Mouse (Mus musculus) left cerebral cortex, adult 2 months (tissue): ENCODE measurements around the gene Tbc1d24. TPM values are rescaled to one million over a fixed set of nuclear protein-coding genes. Genes with fewer than 3 reads are reported as not detected.

Experiments used
- DNase-seq, 2 experiments: peaks; one replicate each; pipeline ENCODE4 v3.0.0; 2021 to 2022; ENCODE audit warnings: low spot score in 2 of 2, mixed read lengths in 1 of 2; ENCODE audit errors: extremely low spot score in 1 of 2
- H3K27ac ChIP-seq: fragments of 200-600 bp; 2 replicates; pipeline ENCODE4 v1.8.1; 2022
- H3K4me3 ChIP-seq: fragments of 200-600 bp; 2 replicates; pipeline ENCODE4 v1.8.1; 2022
- CTCF ChIP-seq: fragments of 200-600 bp; IDR thresholded peaks from 2 replicates; pipeline ENCODE4 v1.8.1; 2022; ENCODE audit warnings: antibody characterized with exemption, mild to moderate bottlenecking, moderate library complexity
- intact Hi-C: fragments of 180-260 bp; cut with DNase I; formaldehyde crosslinking; loops from one replicate; pipeline ENCODE4 v1.15.1; 2025
- total RNA-seq, 2 experiments: library from RNA; stranded (reverse); gene quantifications; 2 replicates each; pipeline ENCODE4 v1.2.3; 2021

Gene Tbc1d24
- total RNA-seq, 2 experiments from 2014 or later = 63.3 to 69.7 TPM

DNA sequence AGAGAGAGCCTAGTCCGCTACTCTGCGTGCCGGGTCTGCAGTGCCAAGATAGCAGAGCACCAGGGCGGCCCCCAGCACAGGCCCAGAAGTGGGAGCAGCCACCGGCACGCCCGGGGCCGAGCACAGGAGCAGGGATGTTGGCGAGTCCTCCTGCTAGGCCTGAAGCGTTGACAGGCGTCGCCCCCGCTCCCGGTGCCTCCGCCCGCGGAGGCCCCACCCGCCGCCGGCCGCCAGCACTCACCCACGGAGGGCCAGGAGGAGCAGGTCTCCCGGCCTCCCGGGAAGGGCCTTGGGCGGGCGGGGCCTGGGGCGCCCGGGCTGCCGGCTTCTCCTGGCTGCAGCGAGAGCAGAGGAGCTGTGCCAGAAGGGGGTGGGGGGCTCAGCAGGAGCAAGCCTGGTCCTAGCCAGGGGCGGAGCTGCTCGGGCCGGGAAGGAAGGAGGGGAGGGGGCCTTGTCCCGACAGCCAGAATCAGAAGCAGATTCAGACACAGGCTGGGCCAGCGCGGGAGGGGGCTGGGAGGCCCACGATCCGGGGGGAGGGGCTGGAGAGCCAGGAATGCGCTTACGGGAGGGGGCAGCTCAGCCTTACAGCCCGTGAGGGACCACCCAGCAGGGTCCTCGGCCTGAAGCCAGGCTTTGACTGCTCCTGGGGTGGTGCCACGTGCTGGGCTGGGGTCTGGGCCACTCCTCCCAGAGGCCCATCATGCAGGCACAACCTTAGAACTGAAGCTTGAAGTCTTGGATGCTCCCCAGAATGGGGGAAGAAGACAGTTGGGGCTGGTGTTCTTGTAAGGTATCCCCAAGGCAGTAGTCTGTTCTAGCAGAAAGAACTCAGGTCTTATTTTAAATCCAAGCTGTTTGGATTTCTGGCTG lies 3.9 kb upstream of the Tbc1d24 start, which contains the start of gene Ntn3:
Gene Ntn3 (minus strand): TSS at position 489 of the 873 bp plus-strand sequence.
- peak; percentile 52 to 54 for DNase-seq
- peak within 1 kb of the TSS; percentile 84 for H3K4me3 ChIP-seq
- intact Hi-C loops = no loop called here
- no peak for TF ChIP-seq CTCF
- H3K27ac ChIP-seq = peak within 1 kb of the TSS; percentile 98

DNA sequence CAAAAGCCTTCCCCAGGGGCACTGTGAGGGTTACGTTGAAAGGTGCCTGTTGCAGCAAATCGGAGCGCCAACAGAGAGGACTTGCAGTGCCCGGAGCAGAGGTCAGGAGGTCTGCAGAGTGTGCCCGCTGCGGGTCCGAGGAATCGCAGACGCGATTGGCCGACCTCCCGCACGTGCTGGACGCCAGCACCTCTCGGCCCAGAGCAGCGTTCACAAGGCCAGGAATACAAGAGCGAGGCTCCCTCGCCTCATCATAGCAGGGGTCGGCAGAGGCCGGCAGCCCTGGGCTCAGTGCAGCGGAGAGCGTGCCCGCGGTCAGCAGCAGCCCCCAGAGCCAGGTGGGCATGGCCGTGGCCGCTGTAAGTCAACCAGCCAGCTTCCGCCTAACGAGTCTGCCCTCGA lies 3.3 kb upstream of the Tbc1d24 start:
- peak overlapping the region; percentile 98 for H3K27ac ChIP-seq
- intact Hi-C loops = no loop called here
- peak overlapping the region; percentile 84 for H3K4me3 ChIP-seq
- no peak for TF ChIP-seq CTCF
- DNase-seq = peak in 1 of 2 experiments; percentile 27

DNA sequence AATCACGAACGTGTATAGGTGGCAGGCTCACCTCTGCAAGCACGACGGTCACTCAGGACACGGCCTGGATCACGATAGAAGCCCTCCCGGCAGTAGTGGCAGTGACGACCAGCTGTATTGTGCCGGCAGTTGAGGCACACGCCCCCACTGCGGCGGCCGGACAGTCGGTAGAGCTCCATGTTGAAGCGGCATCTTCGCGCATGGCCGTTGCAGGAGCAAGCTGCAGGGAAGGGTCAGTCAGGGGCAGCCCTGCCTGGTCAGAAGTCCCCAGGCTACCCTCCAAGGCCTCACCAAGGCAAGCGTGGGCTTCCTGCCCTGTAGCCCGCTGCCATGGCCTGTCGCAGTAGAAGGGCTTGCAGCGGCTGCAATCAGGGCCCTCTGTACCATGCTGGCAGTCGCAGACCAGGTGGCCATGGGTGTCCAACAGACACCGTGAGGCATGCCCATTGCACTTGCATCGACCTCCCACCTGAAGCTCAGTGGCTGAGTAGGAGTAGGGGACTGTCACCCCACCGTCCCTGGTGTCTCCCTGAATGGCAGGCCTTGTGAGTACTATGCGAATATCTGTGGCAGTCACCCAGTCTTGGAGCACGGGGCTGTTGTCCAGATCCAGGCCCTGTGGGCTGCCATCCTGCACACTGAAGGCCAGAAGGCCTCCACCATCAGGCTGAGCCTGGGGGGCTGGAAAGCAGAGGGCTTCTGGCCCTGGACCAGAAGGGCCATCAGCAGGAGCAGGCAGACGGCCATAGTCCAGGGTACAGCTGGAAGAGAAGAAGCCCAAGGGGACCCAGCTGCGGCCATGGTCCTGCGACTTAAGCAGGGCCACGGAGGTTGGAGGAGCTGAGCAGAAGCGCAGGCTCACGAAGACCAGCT lies 2.6 kb upstream of the Tbc1d24 start:
- H3K27ac ChIP-seq = peak overlapping the region; percentile 98
- no peak for DNase-seq
- peak overlapping the region; percentile 84 for H3K4me3 ChIP-seq
- no peak for TF ChIP-seq CTCF
- intact Hi-C loops = no loop called here

DNA sequence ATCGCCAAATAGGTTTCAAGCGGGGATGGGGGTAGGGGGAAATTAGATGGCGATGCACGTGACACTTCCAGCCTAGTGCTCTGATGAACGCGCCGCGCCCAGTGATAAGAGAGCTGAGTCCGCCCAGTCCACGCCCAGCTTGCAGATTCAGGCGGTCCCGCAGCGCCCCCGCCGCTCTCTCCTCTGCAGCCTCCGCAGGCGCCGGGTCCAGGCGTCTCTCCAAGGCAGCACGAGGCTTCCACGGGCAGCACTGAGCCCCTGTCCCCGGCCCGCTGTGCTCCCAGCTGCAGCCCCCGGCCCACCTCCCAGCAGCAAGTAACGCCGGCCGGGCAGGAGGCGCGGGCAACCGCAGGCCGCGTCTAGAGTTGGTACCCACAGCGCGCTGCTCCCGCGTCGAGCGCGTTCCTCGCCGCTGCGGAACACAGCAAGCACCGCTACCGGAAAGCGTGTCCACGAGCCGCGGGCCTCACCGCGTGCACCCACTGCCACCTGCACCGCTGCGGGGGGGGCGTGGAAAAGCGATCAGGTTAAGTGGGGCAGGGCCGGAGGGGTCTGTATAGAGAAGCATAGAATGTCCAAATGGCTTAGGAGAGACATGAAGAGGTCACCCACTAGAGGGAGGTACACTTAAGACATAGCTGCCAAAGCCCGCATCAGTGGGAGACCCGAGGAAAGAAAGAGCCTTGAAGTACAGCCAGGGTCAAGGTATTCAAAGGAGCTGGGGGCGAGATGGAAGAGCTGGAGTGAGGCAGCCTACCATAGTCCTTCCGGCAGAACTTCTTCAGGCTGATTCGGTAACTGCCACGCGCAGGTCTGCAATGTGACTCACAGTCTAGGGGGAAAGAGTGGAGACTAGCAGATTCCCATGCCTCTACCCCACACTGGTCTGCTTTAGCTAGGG lies 1.3 kb upstream of the Tbc1d24 start:
- peak; percentile 1 for TF ChIP-seq CTCF
- H3K27ac ChIP-seq = peak overlapping the region; percentile 98
- peak overlapping the region; percentile 84 for H3K4me3 ChIP-seq
- DNase-seq = peak; percentile 73 to 80
- intact Hi-C loops = no loop called here

DNA sequence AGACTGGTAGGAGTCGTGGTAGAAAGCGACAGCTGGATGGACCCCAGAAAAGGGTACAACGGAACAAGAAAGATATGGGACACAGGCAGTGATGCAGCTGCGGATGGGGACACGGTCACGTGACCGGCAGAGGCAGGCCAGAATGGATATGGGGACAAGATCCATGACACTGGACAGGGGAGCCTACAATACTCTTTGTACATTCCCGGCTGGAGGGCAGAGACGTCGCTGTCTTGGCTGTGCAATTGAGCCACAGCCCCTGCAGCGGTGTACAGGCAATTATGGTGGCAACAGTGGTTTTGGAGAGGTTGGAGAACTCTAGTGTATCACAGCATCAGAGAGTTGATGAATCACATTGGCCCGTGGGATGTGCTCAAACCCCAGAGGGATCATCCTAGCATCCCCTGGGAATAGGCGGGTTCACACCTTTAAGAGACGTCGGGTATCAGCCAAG lies 573 bp upstream of the Tbc1d24 start:
- TF ChIP-seq CTCF = no peak
- Histone ChIP-seq H3K27ac (peak overlapping the region; percentile 98), H3K4me3 (peak overlapping the region; percentile 84)
- DNase-seq = peak in 1 of 2 experiments; percentile 28
- intact Hi-C loops = loop anchor here (2.0 kb wide), 1 partner anchor 37 kb away; the partner anchor contains the start of gene Atp6v0c

DNA sequence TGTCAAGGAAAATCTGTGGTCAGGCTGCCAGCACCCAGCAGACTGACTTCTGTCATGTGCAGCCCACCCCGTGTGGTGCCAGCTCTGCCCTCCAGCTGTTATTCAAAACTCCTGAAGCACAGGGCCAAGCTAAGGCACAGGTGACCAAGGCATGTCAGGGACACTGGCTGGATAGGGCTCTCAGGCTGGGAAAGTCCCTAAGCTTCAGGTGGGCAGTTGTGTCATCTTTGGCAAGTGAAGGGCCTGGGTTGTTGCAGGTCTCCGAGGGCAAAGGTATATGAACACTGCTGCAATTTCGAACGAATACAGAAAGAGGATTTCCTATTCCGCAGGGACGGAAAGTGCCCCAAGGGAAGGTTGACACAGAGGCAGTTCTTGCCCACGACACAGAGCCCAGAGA lies 516 bp downstream of the Tbc1d24 start:
- intact Hi-C loops = loop anchor here (2.0 kb wide), 1 partner anchor 36 kb away; the partner anchor contains the start of gene Atp6v0c
- H3K4me3 ChIP-seq = peak overlapping the region; percentile 84
- DNase-seq = no peak
- H3K27ac ChIP-seq = peak overlapping the region; percentile 98
- no peak for TF ChIP-seq CTCF

DNA sequence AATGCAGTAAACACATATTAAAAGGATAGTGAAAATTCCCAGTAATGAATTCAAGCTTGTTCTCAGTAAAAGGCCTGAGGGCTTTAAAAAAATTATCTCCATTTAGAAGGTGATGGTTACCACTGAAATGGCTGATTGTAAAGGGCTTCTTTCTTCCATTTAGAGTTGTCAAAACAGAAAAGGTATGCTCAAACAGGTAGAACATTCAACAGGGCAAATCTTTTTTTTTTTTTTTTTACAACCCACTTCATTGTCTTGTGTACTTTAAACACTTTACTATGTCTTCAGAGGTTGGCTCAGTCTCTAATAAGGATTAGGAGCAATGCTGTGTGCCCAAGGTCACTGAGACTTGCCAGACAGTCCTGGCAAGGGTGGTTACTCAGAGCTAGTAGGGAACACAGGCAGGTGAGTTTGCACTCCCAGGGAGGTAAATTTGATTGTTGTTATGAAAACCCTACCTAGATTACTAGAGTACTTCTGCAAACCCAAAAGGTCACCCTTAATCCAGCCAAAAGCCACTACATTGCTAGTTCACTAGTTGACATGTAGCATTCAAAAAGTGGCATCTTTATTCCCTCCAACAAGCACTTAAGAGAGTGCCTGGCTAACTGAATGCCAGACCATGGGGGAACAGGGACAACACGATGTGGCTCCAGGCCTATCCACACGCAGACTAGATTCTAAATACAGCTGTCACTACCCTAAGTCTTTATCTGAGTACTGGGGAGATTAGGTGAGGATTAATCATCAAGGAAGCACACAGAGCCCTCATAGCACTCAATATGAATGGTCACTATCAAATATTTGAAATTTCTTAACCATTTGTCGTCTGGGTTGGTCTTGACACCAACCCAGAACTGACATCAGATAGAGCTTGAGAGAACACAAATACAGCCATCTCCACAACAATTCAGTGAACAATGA lies 1.5 kb downstream of the Tbc1d24 start:
- intact Hi-C loops = loop anchor here (2.0 kb wide), 1 partner anchor 35 kb away; the partner anchor contains the start of gene Atp6v0c
- DNase-seq = no peak
- Histone ChIP-seq H3K27ac (no peak overlapping the region), H3K4me3 (peak overlapping the region; percentile 84)
- no peak for TF ChIP-seq CTCF

DNA sequence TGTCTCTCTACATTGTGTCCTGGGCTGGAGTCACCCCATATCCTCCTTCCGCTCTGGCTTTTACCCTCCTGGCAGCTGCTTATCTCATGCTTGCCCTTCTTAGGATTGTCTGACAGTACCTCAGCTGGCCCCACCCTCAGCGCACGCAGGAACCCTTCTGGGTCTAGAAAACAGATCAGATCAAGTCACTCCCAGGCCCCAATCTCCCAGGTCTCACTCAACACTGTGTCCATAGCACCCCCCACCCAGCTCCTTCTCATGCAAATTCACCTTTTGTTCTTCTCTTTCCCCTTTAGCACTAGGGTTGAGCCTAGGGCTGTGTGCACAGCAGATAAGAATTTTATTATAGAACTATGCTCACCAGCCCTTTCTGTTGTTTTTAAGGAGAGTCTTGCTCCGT lies 2.3 kb downstream of the Tbc1d24 start:
- TF ChIP-seq CTCF = no peak
- no peak overlapping the region; the same call in 1 of the 2 replicates for H3K4me3 ChIP-seq
- no peak for DNase-seq
- no peak overlapping the region for H3K27ac ChIP-seq
- intact Hi-C loops = no loop called here

DNA sequence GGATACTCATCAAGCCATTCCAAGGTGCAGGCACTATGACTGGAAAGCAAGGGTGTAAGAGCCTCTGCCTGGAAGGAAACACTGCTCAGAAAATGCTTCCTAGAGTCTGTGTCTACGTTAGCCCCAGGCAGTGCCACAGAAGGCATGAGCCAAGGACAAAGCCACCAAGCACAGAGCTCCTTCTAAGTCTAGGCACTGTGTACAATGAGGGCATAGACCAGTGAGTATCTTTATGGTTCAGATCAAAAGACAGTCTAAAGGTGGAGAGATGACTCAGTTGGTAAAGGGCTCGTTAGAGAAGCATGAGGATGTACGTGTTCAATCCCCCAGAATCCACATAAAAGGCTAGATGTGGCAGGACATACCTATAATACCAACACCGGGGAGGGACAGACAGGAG lies 4.3 kb downstream of the Tbc1d24 start:
- no peak overlapping the region for H3K4me3 ChIP-seq
- intact Hi-C loops = no loop called here
- DNase-seq = no peak
- TF ChIP-seq CTCF = no peak
- H3K27ac ChIP-seq = peak overlapping the region; percentile 84

DNA sequence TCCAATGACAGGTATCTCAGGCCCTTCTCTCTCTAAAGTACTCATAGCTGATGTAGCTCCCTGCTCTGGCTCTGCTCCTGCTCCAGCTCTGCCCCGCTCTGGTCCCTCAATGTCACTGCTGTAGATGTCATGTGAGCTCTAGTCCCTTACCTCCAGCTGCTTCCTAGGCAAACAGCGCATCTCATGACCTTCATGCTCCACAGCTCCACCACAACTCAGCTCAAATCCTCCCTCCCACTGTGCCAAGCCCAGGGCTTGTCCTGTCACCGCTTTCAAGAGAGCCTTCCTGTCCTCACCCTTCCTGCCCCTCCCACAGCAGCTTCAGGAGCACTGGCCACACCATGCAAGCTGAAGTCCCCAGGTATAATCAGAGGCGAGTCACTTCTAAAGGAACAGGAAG lies 5.6 kb downstream of the Tbc1d24 start:
- no peak for DNase-seq
- intact Hi-C loops = no loop called here
- Histone ChIP-seq H3K4me3 (no peak overlapping the region), H3K27ac (peak overlapping the region; percentile 84)
- TF ChIP-seq CTCF = no peak
